Mouse (Mus musculus) myocyte (in vitro differentiated cells): ENCODE measurements around the gene Naaladl2. TPM values are rescaled to one million over a fixed set of nuclear protein-coding genes. Genes with fewer than 3 reads are reported as not detected.

Experiments used
- H3K27me3 ChIP-seq: one replicate; pipeline ENCODE4 v1.6.1; 2011; ENCODE audit not compliant: control insufficient read depth, insufficient read depth, insufficient read length
- H3K36me3 ChIP-seq: one replicate; pipeline ENCODE4 v1.6.1; 2011; ENCODE audit not compliant: control insufficient read depth, insufficient read depth
- H3K4me2 ChIP-seq: one replicate; pipeline ENCODE4 v1.6.1; 2011; ENCODE audit warnings: low read depth, control low read depth
- H3K4me3 ChIP-seq: one replicate; pipeline ENCODE4 v1.5.1; 2011; ENCODE audit warnings: mild to moderate bottlenecking, control low read depth, moderate library complexity
- H3K79me2 ChIP-seq: one replicate; pipeline ENCODE4 v1.6.1; 2011; ENCODE audit not compliant: control insufficient read depth, insufficient read depth
- H3ac ChIP-seq: one replicate; pipeline ENCODE4 v1.6.1; 2011; ENCODE audit not compliant: control insufficient read depth, insufficient read length
- CEBPB ChIP-seq: IDR thresholded peaks from 2 replicates; pipeline ENCODE4 v1.6.1; 2011; ENCODE audit warnings: mild to moderate bottlenecking, moderate library complexity; ENCODE audit not compliant: poor library complexity, insufficient read depth, severe bottlenecking
- E2F4 ChIP-seq: IDR thresholded peaks from one replicate; pipeline ENCODE4 v1.6.1; 2011; ENCODE audit warnings: mild to moderate bottlenecking, control low read depth, moderate library complexity; ENCODE audit not compliant: insufficient read depth
- MAX ChIP-seq: IDR thresholded peaks from one replicate; pipeline ENCODE4 v1.6.1; 2011; ENCODE audit warnings: low read depth, mild to moderate bottlenecking, control low read depth
- MYOD1 ChIP-seq, 3 experiments: IDR thresholded peaks; one replicate each; pipeline ENCODE4 v1.6.1; 2011; ENCODE audit warnings: control low read depth in 2 of 3, low read depth in 2 of 3, mild to moderate bottlenecking in 2 of 3, moderate library complexity in 1 of 3; ENCODE audit not compliant: insufficient read length in 2 of 3, control insufficient read depth in 1 of 3
- MYOG ChIP-seq, 3 experiments: IDR thresholded peaks; one replicate each; pipeline ENCODE4 v1.6.1; 2011; ENCODE audit warnings: control low read depth in 2 of 3, low read depth in 2 of 3, mild to moderate bottlenecking in 2 of 3; ENCODE audit not compliant: insufficient read length in 2 of 3, control insufficient read depth in 1 of 3, insufficient read depth in 1 of 3
- POLR2A ChIP-seq: IDR thresholded peaks from one replicate; pipeline ENCODE4 v1.6.1; 2011; ENCODE audit warnings: low read depth, mild to moderate bottlenecking, control low read depth, moderate library complexity; ENCODE audit not compliant: insufficient read length
- POLR2AphosphoS2 ChIP-seq: IDR thresholded peaks from one replicate; pipeline ENCODE4 v1.6.1; 2011; ENCODE audit warnings: low read depth, control low read depth; ENCODE audit not compliant: insufficient read length
- REST ChIP-seq: IDR thresholded peaks from one replicate; pipeline ENCODE4 v1.6.1; 2011; ENCODE audit warnings: mild to moderate bottlenecking, control low read depth, moderate library complexity; ENCODE audit not compliant: insufficient read depth, insufficient read length
- SRF ChIP-seq: IDR thresholded peaks from one replicate; pipeline ENCODE4 v1.6.1; 2011; ENCODE audit warnings: low read depth; ENCODE audit not compliant: control insufficient read depth, insufficient read length
- TCF12 ChIP-seq: IDR thresholded peaks from one replicate; pipeline ENCODE4 v1.6.1; 2011; ENCODE audit warnings: mild to moderate bottlenecking, control low read depth; ENCODE audit not compliant: poor library complexity, insufficient read depth, severe bottlenecking
- TCF3 ChIP-seq: IDR thresholded peaks from one replicate; pipeline ENCODE4 v1.6.1; 2011; ENCODE audit warnings: low read depth, control low read depth; ENCODE audit not compliant: insufficient read length
- USF1 ChIP-seq: IDR thresholded peaks from one replicate; pipeline ENCODE4 v1.6.1; 2011; ENCODE audit warnings: low read depth, mild to moderate bottlenecking, control low read depth, moderate library complexity
- polyA plus RNA-seq: library from polyadenylated mRNA; unstranded; fragments of >200 nt; fragmentation: generic; extraction: Trizol; gene quantifications from one replicate; pipeline ENCODE4 v1.2.1, GENCODE M21; 2012; ENCODE audit warnings: missing spikeins

Naaladl2 gene
- polyA plus RNA-seq, 1 experiment, result not detected

DNA sequence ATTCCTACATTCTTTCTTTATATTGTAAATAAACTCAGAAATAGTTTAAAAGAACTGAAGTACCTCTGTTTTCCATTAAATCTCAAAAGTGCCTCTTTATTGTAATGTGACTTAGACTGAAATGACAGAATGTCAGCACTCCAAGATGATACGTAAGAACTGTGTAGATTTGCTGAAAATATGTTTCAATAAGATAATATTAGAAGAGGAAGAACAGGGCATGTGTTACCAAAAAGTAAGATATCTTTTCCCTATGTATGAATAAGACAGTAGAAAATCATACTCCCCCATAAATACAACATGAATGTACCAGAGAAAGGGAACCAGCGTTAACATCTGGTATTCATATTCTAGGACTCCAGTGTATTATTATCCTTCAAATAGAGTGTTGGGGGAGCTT lies 362.4 kb downstream of the Naaladl2 start:
- H3K36me3 ChIP-seq, result no peaks in the 10 kb centered on the region
- H3K4me2 ChIP-seq, result no peak overlapping the region
- no peaks in the 10 kb centered on the region for H3K27me3 ChIP-seq
- no peak overlapping the region for H3ac ChIP-seq
- no peaks in the 10 kb centered on the region for H3K79me2 ChIP-seq
- no peak overlapping the region for H3K4me3 ChIP-seq
- no peak for TF ChIP-seq E2F4
- no peak for TF ChIP-seq MYOG (IDR thresholded peaks at IDR 0.05; ENCODE audit: control insufficient read depth in 1 of 3, insufficient read depth in 1 of 3, insufficient read length in 2 of 3, low read depth in 2 of 3)
- no peak for TF ChIP-seq SRF
- no peak for TF ChIP-seq USF1

DNA sequence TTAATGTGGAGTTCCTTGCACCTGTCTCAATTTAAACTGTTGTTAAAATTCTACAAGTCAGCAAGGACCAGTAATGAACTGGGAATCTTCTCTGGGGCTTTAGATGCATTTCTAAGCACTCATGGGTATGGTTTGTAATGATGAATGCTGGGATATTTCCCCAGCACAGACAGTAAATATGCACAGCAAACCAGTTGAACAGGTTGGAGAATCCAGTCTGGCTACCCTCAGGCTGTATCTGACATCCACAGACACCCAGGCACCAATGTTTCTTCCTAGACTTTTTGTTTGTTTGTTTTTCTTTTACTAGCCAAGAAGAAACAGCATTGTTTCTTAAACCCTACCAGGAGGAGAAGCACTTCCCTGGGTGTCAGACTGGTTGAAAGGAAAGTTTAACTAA lies 365.6 kb downstream of the Naaladl2 start:
- TF ChIP-seq USF1 (no peak), POLR2A (no peak), MYOD1 (IDR thresholded peaks at IDR 0.05; ENCODE audit: control insufficient read depth in 1 of 3, insufficient read length in 2 of 3, low read depth in 2 of 3) (no peak), SRF (no peak), E2F4 (no peak), REST (no peak), TCF3 (no peak), MAX (no peak), TCF12 (no peak), CEBPB (no peak), MYOG (IDR thresholded peaks at IDR 0.05; ENCODE audit: control insufficient read depth in 1 of 3, insufficient read depth in 1 of 3, insufficient read length in 2 of 3, low read depth in 2 of 3) (no peak), POLR2AphosphoS2 (no peak)
- Histone ChIP-seq H3ac (no peak overlapping the region), H3K36me3 (no peaks in the 10 kb centered on the region), H3K79me2 (no peaks in the 10 kb centered on the region), H3K4me3 (no peak overlapping the region), H3K4me2 (no peak overlapping the region), H3K27me3 (no peaks in the 10 kb centered on the region)

DNA sequence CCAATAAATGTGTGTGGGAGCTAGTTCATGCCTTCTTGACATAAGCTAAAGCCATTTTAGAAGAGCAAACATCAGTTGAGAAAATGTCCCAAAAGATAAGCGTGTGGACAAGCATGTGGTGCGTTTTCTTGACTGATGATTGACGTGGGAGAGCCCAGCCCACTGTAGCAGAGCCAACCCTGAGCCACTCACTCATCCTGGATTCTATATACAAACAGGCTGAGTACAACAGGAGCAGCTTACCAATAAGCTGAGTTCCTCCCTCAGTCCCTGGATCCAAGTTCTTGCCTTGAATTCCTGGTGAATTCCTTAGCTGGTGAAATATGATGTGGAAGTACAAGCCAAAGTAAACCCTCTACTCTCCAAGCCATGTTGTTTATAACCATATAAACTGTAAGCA lies 395.0 kb downstream of the Naaladl2 start:
- H3K79me2 ChIP-seq, result no peaks in the 10 kb centered on the region
- no peak overlapping the region for H3ac ChIP-seq
- no peaks in the 10 kb centered on the region for H3K27me3 ChIP-seq
- no peak overlapping the region for H3K4me2 ChIP-seq
- H3K4me3 ChIP-seq, result no peak overlapping the region
- no peaks in the 10 kb centered on the region for H3K36me3 ChIP-seq
- TF ChIP-seq POLR2A (no peak), CEBPB (no peak), REST (no peak), TCF3 (no peak), MAX (no peak), E2F4 (no peak), POLR2AphosphoS2 (no peak), MYOD1 (IDR thresholded peaks at IDR 0.05; ENCODE audit: control insufficient read depth in 1 of 3, insufficient read length in 2 of 3, low read depth in 2 of 3) (no peak), SRF (no peak), MYOG (IDR thresholded peaks at IDR 0.05; ENCODE audit: control insufficient read depth in 1 of 3, insufficient read depth in 1 of 3, insufficient read length in 2 of 3, low read depth in 2 of 3) (no peak), TCF12 (no peak), USF1 (no peak)

DNA sequence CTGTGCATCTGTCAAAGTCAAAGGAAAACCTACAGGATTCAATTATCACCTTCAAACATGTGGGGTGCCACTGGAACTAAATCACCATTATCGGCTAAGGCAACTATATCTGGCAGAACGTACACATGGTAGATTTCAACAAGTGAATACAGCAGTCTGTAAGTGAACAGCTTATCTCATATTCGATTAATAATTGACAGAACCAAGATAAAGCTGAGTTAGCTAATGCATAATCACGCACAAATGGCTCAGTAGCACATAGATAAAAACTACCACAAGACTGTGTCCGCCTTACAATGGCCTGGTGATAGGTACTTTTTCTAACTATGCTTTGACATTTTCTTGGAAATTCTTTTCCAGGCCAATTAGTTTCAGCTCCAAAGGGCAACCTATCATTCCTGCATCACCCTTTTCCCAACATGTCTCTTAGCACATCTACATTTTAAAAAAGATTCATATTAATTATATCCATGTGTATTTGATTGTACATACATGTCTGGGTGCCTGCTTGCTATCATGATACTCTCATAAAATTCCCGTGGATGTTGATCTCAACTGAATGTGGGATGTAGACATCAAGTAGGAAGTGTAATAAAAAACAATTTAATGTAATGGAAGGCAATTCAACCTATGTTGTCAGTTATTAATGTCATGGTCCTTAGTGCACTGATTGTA lies 396.7 kb downstream of the Naaladl2 start:
- Histone ChIP-seq H3K4me2 (no peak overlapping the region), H3K27me3 (no peaks in the 10 kb centered on the region), H3ac (no peak overlapping the region), H3K79me2 (no peaks in the 10 kb centered on the region), H3K36me3 (no peaks in the 10 kb centered on the region), H3K4me3 (no peak overlapping the region)
- TF ChIP-seq TCF12 (no peak), MYOD1 (IDR thresholded peaks at IDR 0.05; ENCODE audit: control insufficient read depth in 1 of 3, insufficient read length in 2 of 3, low read depth in 2 of 3) (no peak), MAX (no peak), USF1 (no peak), TCF3 (no peak), REST (no peak), E2F4 (no peak), CEBPB (no peak), SRF (no peak), MYOG (IDR thresholded peaks at IDR 0.05; ENCODE audit: control insufficient read depth in 1 of 3, insufficient read depth in 1 of 3, insufficient read length in 2 of 3, low read depth in 2 of 3) (no peak), POLR2A (no peak), POLR2AphosphoS2 (no peak)

DNA sequence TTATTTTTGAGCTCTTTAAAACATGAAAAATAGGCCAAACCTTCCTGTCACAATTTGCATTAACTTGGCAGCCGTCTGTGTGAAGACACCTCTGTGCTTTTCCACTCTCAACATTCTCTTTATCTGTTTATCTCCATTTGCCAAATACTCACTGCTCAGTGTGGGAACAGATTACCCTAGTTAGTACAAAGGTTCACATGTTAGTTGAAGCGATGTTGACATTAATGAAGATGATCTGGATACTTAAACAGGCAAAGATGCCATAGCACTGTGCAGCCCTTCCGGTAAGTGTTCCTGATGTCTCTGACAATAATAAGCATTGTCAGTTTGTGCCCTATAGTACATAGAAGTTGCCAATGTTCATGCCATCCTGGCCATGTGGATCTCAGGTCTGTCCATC lies 400.1 kb downstream of the Naaladl2 start:
- H3K4me2 ChIP-seq, result no peak overlapping the region
- no peak for TF ChIP-seq POLR2AphosphoS2
- TF ChIP-seq TCF3, result no peak
- no peak for TF ChIP-seq E2F4
- no peaks in the 10 kb centered on the region for H3K36me3 ChIP-seq

More for the DNA sequence above, 400.1 kb downstream of the Naaladl2 start:
- Histone ChIP-seq H3K4me3 (no peak overlapping the region), H3K79me2 (no peaks in the 10 kb centered on the region), H3K27me3 (no peaks in the 10 kb centered on the region), H3ac (no peak overlapping the region)
